Mouse (Mus musculus) megakaryocyte, embryonic 14.5 days (primary cell): ENCODE results near the gene Kmt5a.

Source experiments
- FLI1 ChIP-seq: IDR thresholded peaks from 2 replicates; pipeline ENCODE4 v1.6.1; 2012; ENCODE audit warnings: low read length, inconsistent platforms, mixed read lengths
- GATA1 ChIP-seq: IDR thresholded peaks from 3 replicates; pipeline ENCODE4 v1.6.1; 2012; ENCODE audit warnings: mixed read lengths, low read length, inconsistent platforms, borderline replicate concordance

DNA sequence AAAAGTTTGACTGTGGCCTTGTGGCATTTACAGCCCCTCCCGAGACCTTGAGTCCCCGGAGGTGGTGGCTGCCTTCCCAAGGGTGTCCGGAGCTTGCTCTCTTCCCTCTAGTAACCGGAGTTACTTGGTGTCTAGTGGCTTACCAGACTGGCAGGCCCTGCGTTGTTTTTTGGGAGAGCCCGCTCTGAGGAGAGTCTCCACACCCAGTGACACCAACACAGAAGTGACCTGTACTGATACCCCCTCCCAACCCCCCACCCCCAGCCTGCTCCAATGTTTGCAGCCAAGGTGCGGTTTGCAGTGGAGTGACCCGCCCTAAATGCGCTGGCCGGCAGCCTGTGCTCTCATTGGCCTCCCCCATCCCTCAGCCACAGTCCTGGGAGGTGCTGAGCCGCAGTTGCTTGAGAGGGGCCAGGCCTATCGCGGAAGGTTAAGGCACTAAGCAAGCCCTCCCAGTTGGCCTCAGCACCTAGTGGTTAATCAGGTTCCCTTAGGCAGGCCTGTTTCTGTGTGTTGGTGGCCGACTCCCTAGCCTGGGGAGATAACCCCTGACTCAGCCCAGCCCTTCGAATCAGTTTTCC lies 6.7 kb downstream of the Kmt5a start:
- TF ChIP-seq GATA1 (no peak), FLI1 (no peak)
